Mouse (Mus musculus) heart, embryonic 13.5 days (tissue): ENCODE data around the gene Siglecg. TPM values are rescaled to one million over a fixed set of nuclear protein-coding genes. Genes with fewer than 3 reads are reported as not detected.

Experiments
- ATAC-seq: fragments of 200-750 bp; cut with Nextera tagmentation; 2 replicates; pipeline ENCODE4 v1.8.0; 2017; ENCODE audit warnings: moderate TSS enrichment; ENCODE audit not compliant: insufficient number of reproducible peaks, low FRiP score, low TSS enrichment; ENCODE audit errors: extremely low read depth
- H3K27ac ChIP-seq: fragments of 300-500 bp; sonication (generic); replicated peaks from 2 replicates; pipeline ENCODE4 v1.5.1; 2015; ENCODE audit warnings: moderate library complexity, mild to moderate bottlenecking, inconsistent platforms
- H3K27me3 ChIP-seq: fragments of 300-500 bp; sonication (generic); replicated peaks from 2 replicates; pipeline ENCODE4 v1.6.1; 2015; ENCODE audit warnings: mild to moderate bottlenecking, inconsistent platforms
- H3K36me3 ChIP-seq: fragments of 300-500 bp; sonication (generic); 2 replicates; pipeline ENCODE4 v1.6.1; 2015; ENCODE audit warnings: mild to moderate bottlenecking, inconsistent platforms
- H3K4me1 ChIP-seq: fragments of 300-500 bp; sonication (generic); 2 replicates; pipeline ENCODE4 v1.6.1; 2015; ENCODE audit warnings: inconsistent platforms
- H3K4me2 ChIP-seq: fragments of 300-500 bp; sonication (generic); 2 replicates; pipeline ENCODE4 v1.6.1; 2015; ENCODE audit warnings: inconsistent platforms, mild to moderate bottlenecking, moderate library complexity
- H3K4me3 ChIP-seq: fragments of 300-500 bp; sonication (generic); 2 replicates; pipeline ENCODE4 v1.5.1; 2015; ENCODE audit warnings: moderate library complexity, mild to moderate bottlenecking, inconsistent platforms
- H3K9ac ChIP-seq: fragments of 300-500 bp; sonication (generic); 2 replicates; pipeline ENCODE4 v1.6.1; 2015; ENCODE audit warnings: inconsistent platforms, mild to moderate bottlenecking, moderate library complexity
- H3K9me3 ChIP-seq: fragments of 300-500 bp; sonication (generic); 2 replicates; pipeline ENCODE4 v1.6.1; 2016; ENCODE audit warnings: inconsistent platforms
- WGBS: fragments of 180-500 bp; shearing (Covaris S2); methylation state at CpG from one replicate; pipeline ENCODE4 v1.1.7; 2015; ENCODE audit warnings: mixed read lengths; 5-methylcytosine and 5-hydroxymethylcytosine counted together
- microRNA-seq: library from miRNA; unstranded; fragments of <30 nt; microRNA quantifications from one replicate; pipeline ENCODE4, GENCODE M21; 2016
- polyA plus RNA-seq: library from polyadenylated mRNA; unstranded; fragments of >200 nt; fragmentation: Nextera tagmentation; extraction: Ambion mirVana; gene quantifications from 2 replicates; pipeline ENCODE4 v1.2.1, GENCODE M21; 2015

Gene Siglecg
- polyA plus RNA-seq, 1 experiment from 2014 or later: 0.19 TPM

GRCm38 (mm10) chr7:43464864-43465343 is 56.9 kb downstream of the Siglecg start:
- Histone ChIP-seq H3K27ac (no peak overlapping the region), H3K9me3 (no peaks in the 10 kb centered on the region), H3K4me2 (peak overlapping the region; percentile 95), H3K9ac (peak overlapping the region; percentile 79), H3K27me3 (peaks cover 25% of the 10 kb centered on the region), H3K4me3 (peak overlapping the region; percentile 59), H3K4me1 (peaks cover 19% of the 10 kb centered on the region), H3K36me3 (no peaks in the 10 kb centered on the region)
- 7% methylated on average over 35 of the region's 35 CpGs for WGBS
- peak; percentile 58 for ATAC-seq

GRCm38 (mm10) chr7:43465344-43466098 is 57.5 kb downstream of the Siglecg start:
- no peaks in the 10 kb centered on the region for H3K36me3 ChIP-seq
- 0 out of 2 replicates have a peak overlapping the region, but pooled peaks have one; percentile 39 for H3K27ac ChIP-seq
- peak overlapping the region; percentile 95 for H3K4me2 ChIP-seq
- peak overlapping the region; percentile 79 for H3K9ac ChIP-seq
- ATAC-seq: peak; percentile 71
- H3K4me3 ChIP-seq: peak overlapping the region; percentile 59
- no peaks in the 10 kb centered on the region for H3K9me3 ChIP-seq
- 1% methylated on average over 33 of the region's 33 CpGs for WGBS
- peaks cover 25% of the 10 kb centered on the region for H3K27me3 ChIP-seq
- H3K4me1 ChIP-seq: peaks cover 17% of the 10 kb centered on the region

GRCm38 (mm10) chr7:43466099-43466694 is 58.2 kb downstream of the Siglecg start:
- peak; percentile 65 for ATAC-seq
- H3K4me3 ChIP-seq: peak overlapping the region; percentile 59
- peak overlapping the region; percentile 72 for H3K9ac ChIP-seq
- H3K27ac ChIP-seq: peak overlapping the region; percentile 39; the same call in 1 of the 2 replicates
- H3K4me2 ChIP-seq: peak overlapping the region; percentile 95
- peaks cover 17% of the 10 kb centered on the region for H3K4me1 ChIP-seq
- under 1% methylated on average over 33 of the region's 33 CpGs for WGBS
- no peaks in the 10 kb centered on the region for H3K36me3 ChIP-seq
- H3K9me3 ChIP-seq: no peaks in the 10 kb centered on the region
- H3K27me3 ChIP-seq: peaks cover 25% of the 10 kb centered on the region

Small RNAs within 50 kb of the gene (microRNA-seq; reads per million reads assigned to microRNA genes)
- gene Mir7051: 1.8 reads per million

Other genes with a start within 250 kb of the Siglecg start
- 8.2 and 8.8 TPM in 2 replicates for gene Zfp715, start 94.9 kb upstream of the Siglecg start, polyA plus RNA-seq
- 0.17 TPM in 1 of 2 replicates, not detected in the other for gene Siglecf, start 56.9 kb upstream of the Siglecg start, polyA plus RNA-seq
- gene Lim2, start 19.5 kb downstream of the Siglecg start, polyA plus RNA-seq: 0.34 TPM in 1 of 2 replicates, not detected in the other
- gene Nkg7, start 28.9 kb downstream of the Siglecg start, polyA plus RNA-seq: 0.85 and 1.4 TPM in 2 replicates
- gene Cldnd2, start 32.6 kb downstream of the Siglecg start, polyA plus RNA-seq: not detected in 2 replicates
- 513 and 605 TPM in 2 replicates for gene Etfb, start 35.9 kb downstream of the Siglecg start, polyA plus RNA-seq
- gene Gm45233, start 35.9 kb downstream of the Siglecg start, polyA plus RNA-seq: 0.32 and 0.33 TPM in 2 replicates
- gene Vsig10l, start 54.9 kb downstream of the Siglecg start, polyA plus RNA-seq: 2.2 and 2.8 TPM in 2 replicates
- 0.09 and 0.12 TPM in 2 replicates for gene Iglon5, start 81.9 kb downstream of the Siglecg start, polyA plus RNA-seq
- not detected in 2 replicates for gene 4931406B18Rik, start 97.7 kb downstream of the Siglecg start, polyA plus RNA-seq
- gene Cd33, start 136.2 kb downstream of the Siglecg start, polyA plus RNA-seq: 0.68 and 1.1 TPM in 2 replicates
- gene Zfp658, start 154.1 kb downstream of the Siglecg start, polyA plus RNA-seq: 1.2 and 1.3 TPM in 2 replicates
- gene Zfp719, start 171.4 kb downstream of the Siglecg start, polyA plus RNA-seq: 7.0 TPM in 2 replicates
- not detected in 2 replicates for gene Zfp819, start 199.0 kb downstream of the Siglecg start, polyA plus RNA-seq
- not detected in 2 replicates for gene Ceacam18, start 226.5 kb downstream of the Siglecg start, polyA plus RNA-seq